Mouse (Mus musculus): ENCODE measurements at regions not wholly inside any gene's neighbourhood (a gene's known extent, or its start where the extent isn't known, plus 50 kb on each side); places are given as distances from the start of the nearest gene placed in this dataset.

DNA sequence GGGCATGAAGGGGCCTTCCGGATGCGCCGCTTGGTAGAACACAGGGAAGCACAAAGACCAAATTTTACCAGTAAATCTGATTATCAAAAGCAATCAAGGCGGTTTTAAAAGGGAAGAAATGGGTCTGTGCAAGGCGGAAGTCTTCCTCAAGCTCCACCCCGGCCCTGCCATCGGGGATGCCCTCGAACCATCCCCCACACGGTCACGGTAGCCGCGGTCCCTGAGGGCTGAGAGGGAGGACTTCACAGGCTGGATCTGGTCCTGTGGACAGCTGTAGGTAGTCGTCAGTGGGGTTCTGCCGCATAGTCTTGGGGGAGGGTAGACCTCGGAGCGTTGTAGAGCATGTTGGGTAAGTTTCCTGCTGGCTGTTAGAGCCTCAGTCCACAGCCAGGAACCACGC is 104.9 kb downstream of the Tpra1 start:
- DNase-seq (ENCODE audit: low read depth) = no peak

DNA sequence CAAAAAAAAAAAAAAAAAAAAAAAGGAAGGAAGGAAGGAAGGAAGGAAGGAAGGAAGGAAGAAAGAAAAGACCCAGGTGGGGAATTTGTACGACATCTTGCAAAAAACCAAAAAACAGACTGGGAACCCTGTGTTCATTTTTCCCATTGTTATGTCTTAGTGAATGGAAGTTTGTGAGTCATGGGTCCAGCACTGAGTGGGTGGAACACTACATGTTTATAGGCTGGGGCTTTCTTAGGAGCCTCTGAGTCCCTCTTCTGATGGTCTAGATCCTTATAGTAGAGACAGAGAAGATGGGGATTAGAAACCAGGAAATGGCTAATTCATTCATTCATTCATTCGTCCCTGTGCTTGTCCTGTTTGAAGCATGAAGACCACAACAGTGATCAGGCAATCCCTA is 105.5 kb downstream of the Tpra1 start:
- no peak for DNase-seq (ENCODE audit: low read depth)

DNA sequence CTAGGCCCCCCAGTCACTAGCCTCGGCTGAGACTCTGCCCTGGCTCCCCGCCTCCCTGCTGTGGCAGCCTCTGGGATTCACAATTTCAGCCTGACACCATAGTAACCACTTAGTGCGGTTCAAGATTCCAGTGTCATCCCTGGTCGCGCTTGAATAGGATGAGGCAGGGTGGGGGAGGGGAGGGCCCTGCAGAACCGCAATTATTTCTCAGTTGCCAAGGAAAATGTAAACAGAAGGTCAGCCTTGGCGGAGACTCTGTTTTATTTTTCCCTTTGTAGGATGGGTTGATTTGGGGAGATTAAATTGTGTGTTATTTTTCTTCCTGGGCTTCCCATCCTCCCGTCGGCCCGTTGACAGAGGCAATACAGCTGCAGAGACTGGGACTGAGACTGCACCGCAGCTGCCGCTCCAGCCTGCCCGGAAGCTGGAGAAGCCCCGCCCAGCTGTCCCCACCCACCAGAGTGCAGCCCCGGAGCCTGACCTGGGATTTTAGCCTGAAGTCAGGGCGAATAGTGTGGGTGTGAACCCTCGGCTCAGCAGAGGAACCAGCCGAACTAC is 106.6 kb downstream of the Tpra1 start:
- DNase-seq (ENCODE audit: low read depth) = no peak

GRCm38 (mm10) chr6:89012998-89013689 is 111.1 kb downstream of the Tpra1 start:
- DNase-seq (ENCODE audit: low read depth) = no peak

- DNase-seq (ENCODE audit: low read depth) = no peak
These were observed 111.6 kb downstream of the Tpra1 start for GRCm38 (mm10) chr6:89013690-89014061.

- DNase-seq (ENCODE audit: low read depth) = no peak
These were observed 122.1 kb downstream of the Tpra1 start for GRCm38 (mm10) chr6:89024101-89024650.

GRCm38 (mm10) chr6:89033433-89034298 is 131.6 kb downstream of the Tpra1 start:
- DNase-seq (ENCODE audit: low read depth) = no peak

GRCm38 (mm10) chr6:89034455-89034854 is 132.4 kb downstream of the Tpra1 start:
- DNase-seq (ENCODE audit: low read depth) = no peak

- DNase-seq (ENCODE audit: low read depth) = no peak
These were observed 133.2 kb downstream of the Tpra1 start for GRCm38 (mm10) chr6:89035061-89035835.

DNA sequence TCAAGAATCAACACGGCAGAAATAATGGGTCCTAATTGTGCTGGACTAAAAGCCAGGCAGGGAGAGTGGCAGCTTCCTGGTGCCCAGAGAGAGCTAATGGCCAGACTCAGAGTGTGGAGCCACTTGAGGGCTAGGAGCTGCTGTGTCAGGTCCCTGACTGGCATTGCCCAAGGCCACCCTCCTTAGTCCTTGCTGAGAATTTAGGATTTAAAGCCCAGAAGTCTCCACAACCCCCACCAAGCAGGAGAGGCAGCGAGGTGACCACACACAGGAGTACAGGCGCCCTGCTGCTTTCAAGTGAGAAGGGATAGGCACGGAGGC is 133.7 kb downstream of the Tpra1 start:
- no peak for DNase-seq (ENCODE audit: low read depth)

- DNase-seq (ENCODE audit: low read depth) = no peak
These were observed 135.3 kb downstream of the Tpra1 start for GRCm38 (mm10) chr6:89037392-89037791.

DNA sequence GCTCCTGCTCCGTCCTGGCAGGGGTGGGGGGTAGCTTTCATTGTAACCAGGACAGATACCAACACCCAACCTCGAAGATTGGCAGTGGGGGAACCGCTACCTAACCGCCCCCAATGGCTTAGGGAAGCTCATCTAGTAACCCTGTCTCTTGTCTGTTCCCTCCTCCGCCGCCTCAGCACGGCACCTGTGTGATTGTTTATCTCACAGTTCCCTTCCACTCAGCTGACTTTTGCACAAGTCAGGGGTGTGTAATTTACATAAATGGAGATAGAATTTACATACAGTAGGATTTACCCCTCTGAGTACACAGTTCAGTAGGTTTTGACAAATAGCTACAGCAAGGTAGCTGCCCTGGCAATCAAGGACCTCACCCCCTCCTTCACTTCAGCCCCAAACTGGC is 135.8 kb downstream of the Tpra1 start:
- no peak for DNase-seq (ENCODE audit: low read depth)

- DNase-seq (ENCODE audit: low read depth) = no peak
These were observed 138.9 kb downstream of the Tpra1 start for GRCm38 (mm10) chr6:89040919-89041318.

GRCm38 (mm10) chr6:89042478-89043239 is 140.6 kb downstream of the Tpra1 start:
- DNase-seq (ENCODE audit: low read depth) = peak; percentile 73

- DNase-seq (ENCODE audit: low read depth) = no peak
These were observed 143.4 kb downstream of the Tpra1 start for GRCm38 (mm10) chr6:89045436-89045966.

DNA sequence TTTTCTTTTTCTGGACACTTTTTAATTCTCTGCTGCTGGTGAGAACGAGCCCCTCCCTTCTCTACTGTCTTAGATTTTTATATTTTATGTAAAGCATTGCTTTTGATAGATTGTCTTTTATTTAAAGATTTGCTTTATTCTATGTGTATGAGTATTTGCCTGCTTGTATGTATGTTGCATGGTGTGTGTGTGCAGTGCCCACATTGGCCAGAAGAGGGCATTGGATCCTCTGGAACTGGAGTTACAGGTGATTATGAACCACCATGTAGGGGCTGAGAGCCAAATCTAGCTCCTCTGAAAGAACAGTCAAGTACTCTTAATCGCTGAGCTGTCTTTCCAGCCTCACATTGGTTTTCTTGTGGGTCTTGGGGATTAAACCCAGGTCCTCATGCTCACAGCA is 144.4 kb downstream of the Tpra1 start:
- DNase-seq (ENCODE audit: low read depth) = peak; percentile 28

DNA sequence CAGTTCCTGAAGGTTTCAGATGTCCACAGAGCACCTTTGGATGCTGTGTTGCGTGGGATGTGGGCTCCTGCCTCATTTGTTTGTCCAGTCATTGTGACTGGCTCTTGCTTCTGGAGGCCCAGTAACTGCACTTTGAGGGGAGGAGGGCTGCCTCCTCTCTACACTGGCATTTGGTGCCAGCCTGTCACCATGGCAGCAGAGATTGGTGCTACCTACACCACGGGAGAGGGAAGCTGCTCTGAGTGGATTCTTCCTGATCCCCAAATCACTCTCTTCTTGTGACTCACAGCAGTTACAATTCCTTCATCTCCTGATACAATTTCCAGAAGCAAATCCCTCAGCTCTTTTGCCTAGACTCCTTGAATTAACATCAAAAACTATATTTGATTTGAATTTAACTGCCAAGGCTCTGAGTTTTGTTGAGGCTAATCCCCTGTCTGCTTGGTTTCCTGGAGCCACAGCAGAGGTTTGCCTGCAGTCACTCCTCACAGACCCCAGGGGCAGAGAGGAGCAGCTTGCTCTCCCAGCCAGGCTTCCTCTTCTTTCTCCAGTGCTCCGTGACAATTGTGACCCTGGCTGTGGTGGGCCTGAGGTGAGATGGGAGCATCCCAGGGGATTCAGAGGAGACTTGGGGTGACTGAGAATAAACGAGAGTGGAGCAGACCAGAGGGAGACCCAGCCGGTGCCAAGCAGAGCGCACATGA is 145.7 kb downstream of the Tpra1 start:
- no peak for DNase-seq (ENCODE audit: low read depth)

DNA sequence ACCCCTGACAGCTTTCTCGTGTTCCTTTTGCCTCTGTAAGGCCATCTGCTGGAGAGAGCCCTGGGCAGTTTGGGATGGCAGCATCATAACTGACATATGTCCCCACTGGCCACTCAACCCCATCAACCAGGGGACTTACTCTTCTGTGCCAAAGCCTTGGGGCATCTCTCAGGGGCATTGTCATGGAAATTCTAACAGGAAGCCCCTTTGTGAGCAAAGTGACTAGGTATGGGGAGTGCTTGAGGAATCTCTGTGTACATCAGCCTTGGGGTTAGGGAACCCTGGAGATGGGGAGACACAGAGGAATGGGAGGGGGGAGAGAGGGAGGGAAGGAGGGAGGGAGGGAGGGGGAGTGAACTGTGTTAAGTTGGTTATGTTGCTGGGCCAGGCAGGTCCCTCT is 147.2 kb downstream of the Tpra1 start:
- DNase-seq (ENCODE audit: low read depth) = no peak

DNA sequence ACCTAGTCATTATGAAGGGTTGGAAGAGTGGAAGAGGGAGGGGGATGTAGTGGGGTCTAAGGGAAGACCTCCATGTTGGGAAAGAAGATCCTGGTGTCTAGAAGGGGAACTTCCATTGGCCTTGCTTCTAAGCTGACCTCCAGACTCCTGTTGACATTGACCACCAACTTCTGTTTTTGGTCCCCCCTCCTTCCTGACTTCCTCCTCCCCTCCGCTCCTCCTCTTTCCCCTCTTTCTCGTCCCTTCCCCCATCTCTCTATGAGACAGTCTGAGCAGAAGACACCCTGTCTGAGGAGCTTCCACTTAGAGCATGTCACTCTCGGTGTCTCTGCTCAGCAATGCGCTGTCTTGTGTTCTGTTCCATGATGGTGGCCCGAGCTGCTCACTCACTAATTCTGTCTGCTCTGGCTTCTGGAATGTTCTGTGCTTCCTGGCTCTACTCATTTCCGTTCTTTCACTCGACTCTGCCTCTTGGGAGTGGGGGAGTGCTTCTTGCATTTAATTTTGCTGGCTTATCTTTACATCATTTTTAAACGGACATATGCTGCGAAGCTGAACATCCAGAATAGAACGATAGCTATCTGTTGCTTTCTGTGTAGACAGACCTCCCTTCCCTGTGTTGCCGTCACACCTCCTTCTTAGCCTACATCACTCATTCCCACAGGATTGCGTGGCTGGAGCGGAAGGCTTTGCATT is 148.7 kb downstream of the Tpra1 start:
- DNase-seq (ENCODE audit: low read depth) = no peak

Data from induced T-regulatory cell, adult 2 months (primary cell).